Mouse (Mus musculus): ENCODE data around the gene Fkbp10. TPM values are rescaled to one million over a fixed set of nuclear protein-coding genes. Genes with fewer than 3 reads are reported as not detected.

Fkbp10 gene
- 135 and 146 TPM in 2 replicates for polyA plus RNA-seq (2014; fragmentation: Nextera tagmentation; extraction: Ambion mirVana)

- peaks cover 24% of the 10 kb centered on the region for H3K36me3 ChIP-seq (ENCODE audit: insufficient read depth)
- peak within 1 kb of the TSS; percentile 73 for H3K4me3 ChIP-seq (ENCODE audit: low read depth, low read length)
- H3K9ac ChIP-seq: peak within 1 kb of the TSS; percentile 83
- no peaks in the 10 kb centered on the region for H3K27me3 ChIP-seq (ENCODE audit: insufficient read depth, low read length)
- peak within 1 kb of the TSS; percentile 97 for H3K27ac ChIP-seq (ENCODE audit: low read depth)
- TF ChIP-seq CTCF (IDR thresholded peaks at IDR 0.05; ENCODE audit: low read depth): 0 out of 2 replicates have a peak, but pooled peaks have one; percentile 1
- under 1% methylated on average over 30 of the region's 31 CpGs for WGBS
- peak; percentile 82 for DNase-seq
- H3K4me1 ChIP-seq (ENCODE audit: insufficient read depth): peaks cover 13% of the 10 kb centered on the region
- no peaks in the 10 kb centered on the region for H3K9me3 ChIP-seq (ENCODE audit: low read depth, low read length)
- ATAC-seq (ENCODE audit: insufficient read depth): peak; percentile 47
- peak within 1 kb of the TSS; percentile 86 for H3K4me2 ChIP-seq
Observed at GRCm38 (mm10) chr11:100414914-100415822, at the start of gene Fkbp10. TSS of gene Fkbp10 (plus strand) at chr11:100415697.

- Histone ChIP-seq H3K9ac (no peak overlapping the region), H3K9me3 (ENCODE audit: low read depth, low read length) (no peaks in the 10 kb centered on the region), H3K4me1 (ENCODE audit: insufficient read depth) (no peaks in the 10 kb centered on the region), H3K4me2 (no peak overlapping the region), H3K4me3 (ENCODE audit: low read depth, low read length) (no peak overlapping the region), H3K27me3 (ENCODE audit: insufficient read depth, low read length) (no peaks in the 10 kb centered on the region), H3K36me3 (ENCODE audit: insufficient read depth) (peaks cover 32% of the 10 kb centered on the region), H3K27ac (ENCODE audit: low read depth) (no peak overlapping the region)
- no peak for ATAC-seq (ENCODE audit: insufficient read depth)
- 57% methylated on average over 7 of the region's 7 CpGs for WGBS
- DNase-seq: no peak
- no peak for TF ChIP-seq CTCF (IDR thresholded peaks at IDR 0.05; ENCODE audit: low read depth)
Observed at GRCm38 (mm10) chr11:100369145-100369544, 46.4 kb upstream of the Fkbp10 start.

GRCm38 (mm10) chr11:100369822-100370221, 45.7 kb upstream of the Fkbp10 start:
- TF ChIP-seq CTCF (IDR thresholded peaks at IDR 0.05; ENCODE audit: low read depth): no peak
- Histone ChIP-seq H3K4me2 (no peak overlapping the region), H3K9ac (no peak overlapping the region), H3K4me1 (ENCODE audit: insufficient read depth) (no peaks in the 10 kb centered on the region), H3K27ac (ENCODE audit: low read depth) (no peak overlapping the region), H3K27me3 (ENCODE audit: insufficient read depth, low read length) (no peaks in the 10 kb centered on the region), H3K36me3 (ENCODE audit: insufficient read depth) (peaks cover 35% of the 10 kb centered on the region), H3K9me3 (ENCODE audit: low read depth, low read length) (no peaks in the 10 kb centered on the region), H3K4me3 (ENCODE audit: low read depth, low read length) (no peak overlapping the region)
- DNase-seq (no peak), ATAC-seq (ENCODE audit: insufficient read depth) (no peak)
- WGBS: 60% methylated on average over 8 of the region's 8 CpGs

- Histone ChIP-seq H3K4me3 (ENCODE audit: low read depth, low read length) (no peak overlapping the region), H3K9me3 (ENCODE audit: low read depth, low read length) (no peaks in the 10 kb centered on the region), H3K27ac (ENCODE audit: low read depth) (no peak overlapping the region), H3K36me3 (ENCODE audit: insufficient read depth) (peaks cover 57% of the 10 kb centered on the region), H3K27me3 (ENCODE audit: insufficient read depth, low read length) (no peaks in the 10 kb centered on the region), H3K4me2 (no peak overlapping the region), H3K4me1 (ENCODE audit: insufficient read depth) (no peaks in the 10 kb centered on the region), H3K9ac (no peak overlapping the region)
- WGBS: 78% methylated on average over 8 of the region's 8 CpGs
- DNase-seq (no peak), ATAC-seq (ENCODE audit: insufficient read depth) (no peak)
- TF ChIP-seq CTCF (IDR thresholded peaks at IDR 0.05; ENCODE audit: low read depth): no peak
Observed at GRCm38 (mm10) chr11:100371981-100372558, 43.4 kb upstream of the Fkbp10 start.

GRCm38 (mm10) chr11:100375127-100375526, 40.4 kb upstream of the Fkbp10 start:
- no peak for DNase-seq
- H3K27me3 ChIP-seq (ENCODE audit: insufficient read depth, low read length): no peaks in the 10 kb centered on the region
- no peak overlapping the region for H3K9ac ChIP-seq
- no peak for TF ChIP-seq CTCF (IDR thresholded peaks at IDR 0.05; ENCODE audit: low read depth)
- H3K4me3 ChIP-seq (ENCODE audit: low read depth, low read length): no peak overlapping the region
- peaks cover 75% of the 10 kb centered on the region for H3K36me3 ChIP-seq (ENCODE audit: insufficient read depth)
- H3K27ac ChIP-seq (ENCODE audit: low read depth): no peak overlapping the region
- 84% methylated on average over 9 of the region's 9 CpGs for WGBS
- no peak overlapping the region for H3K4me2 ChIP-seq
- no peaks in the 10 kb centered on the region for H3K9me3 ChIP-seq (ENCODE audit: low read depth, low read length)
- no peak for ATAC-seq (ENCODE audit: insufficient read depth)
- no peaks in the 10 kb centered on the region for H3K4me1 ChIP-seq (ENCODE audit: insufficient read depth)

- TF ChIP-seq CTCF (IDR thresholded peaks at IDR 0.05; ENCODE audit: low read depth): no peak
- H3K27ac ChIP-seq (ENCODE audit: low read depth): no peak overlapping the region
- ATAC-seq (ENCODE audit: insufficient read depth) (no peak), DNase-seq (no peak)
- no peak overlapping the region for H3K9ac ChIP-seq
- H3K27me3 ChIP-seq (ENCODE audit: insufficient read depth, low read length): no peaks in the 10 kb centered on the region
- H3K4me2 ChIP-seq: no peak overlapping the region
- H3K4me1 ChIP-seq (ENCODE audit: insufficient read depth): no peaks in the 10 kb centered on the region
- WGBS: 75% methylated on average over 4 of the region's 4 CpGs
- H3K4me3 ChIP-seq (ENCODE audit: low read depth, low read length): no peak overlapping the region
- H3K36me3 ChIP-seq (ENCODE audit: insufficient read depth): peaks cover 81% of the 10 kb centered on the region
- no peaks in the 10 kb centered on the region for H3K9me3 ChIP-seq (ENCODE audit: low read depth, low read length)
Observed at GRCm38 (mm10) chr11:100376005-100376404, 39.5 kb upstream of the Fkbp10 start.

- H3K27ac ChIP-seq (ENCODE audit: low read depth): no peak overlapping the region
- TF ChIP-seq CTCF (IDR thresholded peaks at IDR 0.05; ENCODE audit: low read depth): no peak
- H3K9ac ChIP-seq: no peak overlapping the region
- no peak for DNase-seq
- H3K4me3 ChIP-seq (ENCODE audit: low read depth, low read length): no peak overlapping the region
- H3K36me3 ChIP-seq (ENCODE audit: insufficient read depth): peaks cover 83% of the 10 kb centered on the region
- H3K27me3 ChIP-seq (ENCODE audit: insufficient read depth, low read length): no peaks in the 10 kb centered on the region
- no peaks in the 10 kb centered on the region for H3K9me3 ChIP-seq (ENCODE audit: low read depth, low read length)
- H3K4me1 ChIP-seq (ENCODE audit: insufficient read depth): no peaks in the 10 kb centered on the region
- WGBS: 87% methylated on average over 21 of the region's 21 CpGs
- ATAC-seq (ENCODE audit: insufficient read depth): no peak
- no peak overlapping the region for H3K4me2 ChIP-seq
Observed at GRCm38 (mm10) chr11:100376746-100377389, 38.6 kb upstream of the Fkbp10 start.

Measured in lung, embryonic 14.5 days (tissue).